Mouse (Mus musculus) liver, adult 2 months (tissue): ENCODE data around the gene Dpy19l1. TPM values are rescaled to one million over a fixed set of nuclear protein-coding genes. Genes with fewer than 3 reads are reported as not detected.

ENCODE experiments used
- DNase-seq: peaks from one replicate; pipeline ENCODE4 v3.0.0-alpha.2; 2011; ENCODE audit warnings: low read depth, low spot score; ENCODE audit errors: extremely low read depth
- H3K27ac ChIP-seq: fragments of 200-500 bp; replicated peaks from 2 replicates; pipeline ENCODE4 v1.5.1; 2012; ENCODE audit warnings: low read depth, mild to moderate bottlenecking, control low read depth, inconsistent platforms, low read length; ENCODE audit not compliant: insufficient read depth
- H3K27me3 ChIP-seq: fragments of 200-500 bp; 2 replicates; pipeline ENCODE4 v1.6.1; 2012; ENCODE audit warnings: mild to moderate bottlenecking, moderate library complexity, low read length, inconsistent platforms; ENCODE audit not compliant: control insufficient read depth, insufficient read depth
- H3K36me3 ChIP-seq: fragments of 200-500 bp; 2 replicates; pipeline ENCODE4 v1.6.1; 2012; ENCODE audit warnings: low read length, inconsistent platforms; ENCODE audit not compliant: control insufficient read depth, insufficient read depth
- H3K4me1 ChIP-seq: fragments of 200-500 bp; 2 replicates; pipeline ENCODE4 v1.6.1; 2011; ENCODE audit warnings: low read length; ENCODE audit not compliant: control insufficient read depth, insufficient read depth
- H3K4me3 ChIP-seq: fragments of 200-500 bp; 2 replicates; pipeline ENCODE4 v1.5.1; 2011; ENCODE audit warnings: low read depth, mild to moderate bottlenecking, control low read depth, low read length, moderate library complexity; ENCODE audit not compliant: insufficient read depth
- H3K79me2 ChIP-seq: fragments of 200-500 bp; 2 replicates; pipeline ENCODE4 v1.6.1; 2012; ENCODE audit warnings: inconsistent platforms, mild to moderate bottlenecking, low read length, moderate library complexity; ENCODE audit not compliant: control insufficient read depth, insufficient read depth
- H3K9ac ChIP-seq: fragments of 200-500 bp; 2 replicates; pipeline ENCODE4 v1.6.1; 2012; ENCODE audit warnings: low read depth, mild to moderate bottlenecking, control low read depth, inconsistent platforms, low read length
- CTCF ChIP-seq: fragments of 200-500 bp; IDR thresholded peaks from 2 replicates; pipeline ENCODE4 v1.5.1; 2011; ENCODE audit warnings: low read depth, low read length, control low read depth
- POLR2A ChIP-seq: fragments of 200-500 bp; IDR thresholded peaks from 2 replicates; pipeline ENCODE4 v1.6.1; 2011; ENCODE audit warnings: low read length, control low read depth; ENCODE audit not compliant: insufficient read depth; ENCODE audit errors: extremely low read depth
- WGBS: fragments of 180-500 bp; shearing (Covaris S2); methylation state at CpG from one replicate; pipeline ENCODE4 v1.1.7; 2018; 5-methylcytosine and 5-hydroxymethylcytosine counted together
- polyA plus RNA-seq: library from polyadenylated mRNA; depleted of rRNA; stranded (reverse); fragments of >200 nt; gene quantifications from 2 replicates; pipeline ENCODE4 v1.2.3, GENCODE M21; 2012
- total RNA-seq: library from RNA; depleted of rRNA; stranded (reverse); fragments of >200 nt; gene quantifications from 2 replicates; pipeline ENCODE4 v1.2.3, GENCODE M21; 2014

Dpy19l1 gene
- total and polyA plus RNA-seq, 2 experiments, result 10.1 to 29.0 TPM

- TF ChIP-seq CTCF (no peak), POLR2A (no peak)
- WGBS, result 57% methylated on average over 5 of the region's 5 CpGs
- Histone ChIP-seq H3K4me1 (peaks cover 32% of the 10 kb centered on the region), H3K79me2 (no peaks in the 10 kb centered on the region), H3K9ac (no peak overlapping the region; the same call in 1 of the 2 replicates), H3K27ac (peak overlapping the region; percentile 93), H3K27me3 (no peaks in the 10 kb centered on the region), H3K36me3 (no peaks in the 10 kb centered on the region), H3K4me3 (no peak overlapping the region)
- DNase-seq, result no peak
Measured at GRCm38 (mm10) chr9:24512121-24512539, 9.2 kb upstream of the Dpy19l1 start.

- H3K4me1 ChIP-seq, result peaks cover 32% of the 10 kb centered on the region
- H3K36me3 ChIP-seq, result no peaks in the 10 kb centered on the region
- WGBS, result 22% methylated on average over 4 of the region's 4 CpGs
- no peak for TF ChIP-seq CTCF
- no peak for TF ChIP-seq POLR2A
- no peak overlapping the region for H3K4me3 ChIP-seq
- no peak overlapping the region for H3K9ac ChIP-seq
- H3K79me2 ChIP-seq, result no peaks in the 10 kb centered on the region
- no peaks in the 10 kb centered on the region for H3K27me3 ChIP-seq
- peak overlapping the region; percentile 93 for H3K27ac ChIP-seq
- DNase-seq, result peak; percentile 99
Measured at GRCm38 (mm10) chr9:24511371-24512120, 8.6 kb upstream of the Dpy19l1 start.

GRCm38 (mm10) chr9:24508880-24509279 is 5.9 kb upstream of the Dpy19l1 start:
- no peak overlapping the region for H3K4me3 ChIP-seq
- TF ChIP-seq CTCF, result no peak
- H3K4me1 ChIP-seq, result peaks cover 30% of the 10 kb centered on the region
- no peak overlapping the region for H3K27ac ChIP-seq
- H3K79me2 ChIP-seq, result no peaks in the 10 kb centered on the region
- 93% methylated on average over 4 of the region's 4 CpGs for WGBS
- H3K36me3 ChIP-seq, result 0 out of 2 replicates have a peak, but pooled peaks cover 2% of the 10 kb centered on the region
- no peak for DNase-seq
- no peaks in the 10 kb centered on the region for H3K27me3 ChIP-seq
- H3K9ac ChIP-seq, result no peak overlapping the region

GRCm38 (mm10) chr9:24506510-24506909 is 3.6 kb upstream of the Dpy19l1 start:
- H3K27ac ChIP-seq, result no peak overlapping the region
- H3K4me3 ChIP-seq, result no peak overlapping the region
- DNase-seq, result no peak
- no peaks in the 10 kb centered on the region for H3K27me3 ChIP-seq
- TF ChIP-seq CTCF (no peak), POLR2A (no peak)
- peaks cover 17% of the 10 kb centered on the region for H3K4me1 ChIP-seq
- H3K36me3 ChIP-seq, result 0 out of 2 replicates have a peak, but pooled peaks cover 2% of the 10 kb centered on the region
- H3K79me2 ChIP-seq, result peaks cover 8% of the 10 kb centered on the region
- H3K9ac ChIP-seq, result no peak overlapping the region

GRCm38 (mm10) chr9:24505017-24505763 is 2.2 kb upstream of the Dpy19l1 start:
- 77% methylated on average over 5 of the region's 5 CpGs for WGBS
- Histone ChIP-seq H3K79me2 (peaks cover 15% of the 10 kb centered on the region), H3K4me3 (no peak overlapping the region), H3K27me3 (no peaks in the 10 kb centered on the region), H3K36me3 (0 out of 2 replicates have a peak, but pooled peaks cover 2% of the 10 kb centered on the region), H3K27ac (no peak overlapping the region), H3K9ac (no peak overlapping the region), H3K4me1 (peaks cover 13% of the 10 kb centered on the region)
- no peak for DNase-seq
- TF ChIP-seq CTCF, result no peak
- no peak for TF ChIP-seq POLR2A

- 42% methylated on average over 2 of the region's 2 CpGs for WGBS
- no peak overlapping the region for H3K4me3 ChIP-seq
- H3K36me3 ChIP-seq, result 0 out of 2 replicates have a peak, but pooled peaks cover 2% of the 10 kb centered on the region
- H3K27me3 ChIP-seq, result no peaks in the 10 kb centered on the region
- no peak overlapping the region for H3K9ac ChIP-seq
- TF ChIP-seq CTCF, result no peak
- TF ChIP-seq POLR2A, result no peak
- no peak for DNase-seq
- H3K27ac ChIP-seq, result no peak overlapping the region
- peaks cover 18% of the 10 kb centered on the region for H3K4me1 ChIP-seq
- peaks cover 15% of the 10 kb centered on the region for H3K79me2 ChIP-seq
Measured at GRCm38 (mm10) chr9:24504381-24504780, 1.4 kb upstream of the Dpy19l1 start.
